In genomic region chr3:89354816-89355511, GRCm38 (mm10) we compare ENCODE assay signal across 8 mouse cellular contexts. TPM values are rescaled to one million over a fixed set of nuclear protein-coding genes. Genes with fewer than 3 reads are reported as not detected.
A peak's percentile ranks its signal among the peaks of the same experiment; 100 is the strongest.
DNase-seq lines count a peak whose midpoint lies in the region; ATAC-seq and TF ChIP-seq lines count a peak whose summit lies in the region.

No protein-coding gene starts in this region.

- ATAC-seq in liver, embryonic 12.5 days: no peak
- 0 out of 2 replicates have a peak, but pooled peaks have one; percentile 8 for ATAC-seq in limb, embryonic 12.5 days (ENCODE audit: insufficient number of reproducible peaks, insufficient read depth, low FRiP score, low TSS enrichment, low read depth)
- 0 out of 2 replicates have a peak, but pooled peaks have one; percentile 39 for ATAC-seq in neural tube, embryonic 11.5 days (ENCODE audit: insufficient read depth, low FRiP score, low TSS enrichment)

- DNase-seq in liver: peak; percentile 77
- peak; percentile 84 for DNase-seq in cerebellum, adult 9-11 months
- peak; percentile 73 to 83 for DNase-seq in gastrocnemius, postnatal 4 days (ENCODE audit: low spot score in 2 of 2)
- peak; percentile 85 to 94 for DNase-seq in kidney, adult 8-10 months
- DNase-seq in neural tube, embryonic 11.5 days (ENCODE audit: low spot score): peak; percentile 81

- WGBS in liver, embryonic 12.5 days (ENCODE audit: insufficient replicate concordance): 9% methylated on average over 5 of the region's 5 CpGs
- WGBS in limb, embryonic 12.5 days: 19% methylated on average over 5 of the region's 5 CpGs
- 20% methylated on average over 5 of the region's 5 CpGs for WGBS in neural tube, embryonic 11.5 days

- no peak overlapping the region for H3K4me2 ChIP-seq in liver, embryonic 12.5 days
- H3K4me2 ChIP-seq in limb, embryonic 12.5 days: no peak overlapping the region
- H3K4me2 ChIP-seq in neural tube, embryonic 11.5 days (ENCODE audit: low read depth): no peak overlapping the region

- H3K4me1 ChIP-seq in liver, embryonic 12.5 days: peaks cover 12% of the 10 kb centered on the region
- peaks cover 11% of the 10 kb centered on the region for H3K4me1 ChIP-seq in limb, embryonic 12.5 days (replicated peaks)
- peaks cover 3% of the 10 kb centered on the region; the same call in 1 of the 2 replicates for H3K4me1 ChIP-seq in neural tube, embryonic 11.5 days (ENCODE audit: control insufficient read depth, insufficient read depth, low read length)
- peaks cover 9% of the 10 kb centered on the region; the same call in 1 of the 2 replicates for H3K4me1 ChIP-seq in testis, adult 2 months (ENCODE audit: control insufficient read depth, insufficient read depth, low read length)

- TF ChIP-seq CTCF in testis, adult 2 months (IDR thresholded peaks at IDR 0.05; ENCODE audit: control insufficient read depth, insufficient read depth, insufficient replicate concordance, low read depth, low read length): peak; percentile 73; the same call in 1 of the 2 replicates

- no peak overlapping the region for H3K9ac ChIP-seq in liver, embryonic 12.5 days
- H3K9ac ChIP-seq in limb, embryonic 12.5 days (replicated peaks): no peak overlapping the region
- no peak overlapping the region for H3K9ac ChIP-seq in neural tube, embryonic 11.5 days (ENCODE audit: low read length)

- TF ChIP-seq POLR2A in testis, adult 2 months (IDR thresholded peaks at IDR 0.05; ENCODE audit: control insufficient read depth, low read depth, low read length): no peak

- H3K4me3 ChIP-seq in liver, embryonic 12.5 days: no peak overlapping the region
- no peak overlapping the region for H3K4me3 ChIP-seq in limb, embryonic 12.5 days (replicated peaks)
- H3K4me3 ChIP-seq in neural tube, embryonic 11.5 days (ENCODE audit: low read depth, low read length): no peak overlapping the region
- H3K4me3 ChIP-seq in testis, adult 2 months (ENCODE audit: control insufficient read depth, low read depth, low read length): no peak overlapping the region

- H3K9me3 ChIP-seq in liver, embryonic 12.5 days (replicated peaks): no peaks in the 10 kb centered on the region
- no peaks in the 10 kb centered on the region for H3K9me3 ChIP-seq in limb, embryonic 12.5 days
- no peaks in the 10 kb centered on the region for H3K9me3 ChIP-seq in neural tube, embryonic 11.5 days (ENCODE audit: control insufficient read depth, low read length)

- H3K36me3 ChIP-seq in liver, embryonic 12.5 days: no peaks in the 10 kb centered on the region
- H3K36me3 ChIP-seq in limb, embryonic 12.5 days: no peaks in the 10 kb centered on the region
- H3K36me3 ChIP-seq in neural tube, embryonic 11.5 days (ENCODE audit: control insufficient read depth, insufficient read depth, low read length): no peaks in the 10 kb centered on the region
- no peaks in the 10 kb centered on the region for H3K36me3 ChIP-seq in testis, adult 2 months (ENCODE audit: control insufficient read depth, insufficient read depth, low read length)

- no peak overlapping the region for H3K27ac ChIP-seq in liver, embryonic 12.5 days
- no peak overlapping the region for H3K27ac ChIP-seq in limb, embryonic 12.5 days
- no peak overlapping the region for H3K27ac ChIP-seq in neural tube, embryonic 11.5 days (ENCODE audit: low read depth, low read length)
- H3K27ac ChIP-seq in testis, adult 2 months (ENCODE audit: control insufficient read depth, insufficient read depth, low read depth, low read length): no peak overlapping the region

- H3K27me3 ChIP-seq in liver, embryonic 12.5 days (replicated peaks): peaks cover 72% of the 10 kb centered on the region
- H3K27me3 ChIP-seq in limb, embryonic 12.5 days: peaks cover 29% of the 10 kb centered on the region
- H3K27me3 ChIP-seq in neural tube, embryonic 11.5 days (ENCODE audit: control insufficient read depth, insufficient read depth, low read length): no peaks in the 10 kb centered on the region; the same call in 1 of the 2 replicates
- no peaks in the 10 kb centered on the region for H3K27me3 ChIP-seq in testis, adult 2 months (ENCODE audit: control insufficient read depth, insufficient read depth, low read length)

RNA-seq across cellular contexts. Expression of gene Adam15, which starts 5.2 kb away (rescaled TPM):
- polyA plus RNA-seq in liver, embryonic 12.5 days (2016; fragmentation: Nextera tagmentation; extraction: Ambion mirVana): 14.1 and 14.5 TPM in 2 replicates
- 10 to 100 TPM; 54.6 to 55.8 TPM for total RNA-seq in gastrocnemius, postnatal 4 days (2021)
- 27.0 and 32.1 TPM in 2 replicates for polyA plus RNA-seq in limb, embryonic 12.5 days (2016; fragmentation: Nextera tagmentation; extraction: Ambion mirVana)
- polyA plus RNA-seq in neural tube, embryonic 11.5 days (2014; fragmentation: Nextera tagmentation; extraction: Ambion mirVana): 16.3 and 18.3 TPM in 2 replicates
- polyA plus RNA-seq in testis, adult 2 months (2012; rRNA removed): 39.7 and 51.1 TPM in 2 replicates

RNA-seq across cellular contexts. Expression of gene Dcst2, which starts 6.8 kb away (rescaled TPM):
- 0.05 and 0.06 TPM in 2 replicates for polyA plus RNA-seq in liver, embryonic 12.5 days (2016; fragmentation: Nextera tagmentation; extraction: Ambion mirVana)
- total RNA-seq in gastrocnemius, postnatal 4 days (2021): under 1 TPM; 0.12 to 0.16 TPM
- polyA plus RNA-seq in limb, embryonic 12.5 days (2016; fragmentation: Nextera tagmentation; extraction: Ambion mirVana): 0.18 and 0.20 TPM in 2 replicates
- polyA plus RNA-seq in neural tube, embryonic 11.5 days (2014; fragmentation: Nextera tagmentation; extraction: Ambion mirVana): 0.20 TPM in 1 of 2 replicates, not detected in the other
- polyA plus RNA-seq in testis, adult 2 months (2012; rRNA removed): 108 and 110 TPM in 2 replicates

RNA-seq across cellular contexts. Expression of gene Dcst1, which starts 10.1 kb away (rescaled TPM):
- not detected in 2 replicates for polyA plus RNA-seq in liver, embryonic 12.5 days (2016; fragmentation: Nextera tagmentation; extraction: Ambion mirVana)
- total RNA-seq in gastrocnemius, postnatal 4 days (2021): under 1 TPM; 0.27 to 0.34 TPM
- polyA plus RNA-seq in limb, embryonic 12.5 days (2016; fragmentation: Nextera tagmentation; extraction: Ambion mirVana): 0.26 and 0.40 TPM in 2 replicates
- 0.31 and 0.41 TPM in 2 replicates for polyA plus RNA-seq in neural tube, embryonic 11.5 days (2014; fragmentation: Nextera tagmentation; extraction: Ambion mirVana)
- 74.5 and 81.0 TPM in 2 replicates for polyA plus RNA-seq in testis, adult 2 months (2012; rRNA removed)

RNA-seq across cellular contexts. Expression of gene Efna4, which starts 17.1 kb away (rescaled TPM):
- polyA plus RNA-seq in liver, embryonic 12.5 days (2016; fragmentation: Nextera tagmentation; extraction: Ambion mirVana): 2.1 and 2.3 TPM in 2 replicates
- total RNA-seq in gastrocnemius, postnatal 4 days (2021): 1 to 10 TPM; 2.6 to 2.8 TPM
- 53.2 and 55.1 TPM in 2 replicates for polyA plus RNA-seq in limb, embryonic 12.5 days (2016; fragmentation: Nextera tagmentation; extraction: Ambion mirVana)
- 20.5 and 21.6 TPM in 2 replicates for polyA plus RNA-seq in neural tube, embryonic 11.5 days (2014; fragmentation: Nextera tagmentation; extraction: Ambion mirVana)
- 1.1 and 1.6 TPM in 2 replicates for polyA plus RNA-seq in testis, adult 2 months (2012; rRNA removed)

RNA-seq across cellular contexts. Expression of gene Efna3, which starts 32.2 kb away (rescaled TPM):
- 0.65 and 1.0 TPM in 2 replicates for polyA plus RNA-seq in liver, embryonic 12.5 days (2016; fragmentation: Nextera tagmentation; extraction: Ambion mirVana)
- total RNA-seq in gastrocnemius, postnatal 4 days (2021): not detected
- 17.6 and 21.3 TPM in 2 replicates for polyA plus RNA-seq in limb, embryonic 12.5 days (2016; fragmentation: Nextera tagmentation; extraction: Ambion mirVana)
- polyA plus RNA-seq in neural tube, embryonic 11.5 days (2014; fragmentation: Nextera tagmentation; extraction: Ambion mirVana): 32.7 and 36.5 TPM in 2 replicates
- 9.9 and 13.3 TPM in 2 replicates for polyA plus RNA-seq in testis, adult 2 months (2012; rRNA removed)

Comparison
In these comparisons a context has a peak if more than half of its experiments do, and no peak if none do; other contexts are left out.
1. RNA of gene Dcst2, which starts 6.8 kb away (polyA plus RNA-seq): 108 to 110 TPM in testis, adult 2 months; 0.18 to 0.20 TPM in limb, embryonic 12.5 days, 0.05 to 0.06 TPM in liver, embryonic 12.5 days and 0.20 TPM in neural tube, embryonic 11.5 days; every median in the first group is over 10 times any median in the second.
2. RNA of gene Dcst1, which starts 10.1 kb away (polyA plus RNA-seq): 74.5 to 81.0 TPM in testis, adult 2 months; 0.31 to 0.41 TPM in neural tube, embryonic 11.5 days, 0.26 to 0.40 TPM in limb, embryonic 12.5 days and not detected in liver, embryonic 12.5 days; every median in the first group is over 10 times any median in the second.
3. Peak in every context shown above with its lines, with median percentiles within 50 percentile points of each other: DNase-seq.